Mouse (Mus musculus) liver, embryonic 11.5 days (tissue): ENCODE data around the gene Rhag. TPM values are rescaled to one million over a fixed set of nuclear protein-coding genes. Genes with fewer than 3 reads are reported as not detected.

Experiments
- ATAC-seq: fragments of 200-750 bp; cut with Nextera tagmentation; replicated peaks from 2 replicates; pipeline ENCODE4 v1.8.0; 2017; ENCODE audit warnings: moderate number of reproducible peaks, mild to moderate bottlenecking, moderate TSS enrichment, moderate library complexity; ENCODE audit not compliant: low FRiP score
- DNase-seq: peaks from one replicate; pipeline ENCODE4 v3.0.0-alpha.2; 2017; ENCODE audit warnings: low spot score
- H3K27ac ChIP-seq: fragments of 300-500 bp; sonication (generic); 2 replicates; pipeline ENCODE4 v1.5.1; 2014; ENCODE audit warnings: mild to moderate bottlenecking, low read depth, low read length, control low read depth
- H3K27me3 ChIP-seq: fragments of 300-500 bp; sonication (generic); replicated peaks from 2 replicates; pipeline ENCODE4 v1.6.1; 2014; ENCODE audit warnings: low read length, mixed read lengths; ENCODE audit not compliant: control insufficient read depth, insufficient read depth
- H3K36me3 ChIP-seq: fragments of 300-500 bp; sonication (generic); 2 replicates; pipeline ENCODE4 v1.6.1; 2014; ENCODE audit warnings: mild to moderate bottlenecking, low read length, moderate library complexity, mixed read lengths; ENCODE audit not compliant: control insufficient read depth, insufficient read depth
- H3K4me1 ChIP-seq: fragments of 300-500 bp; sonication (generic); replicated peaks from 2 replicates; pipeline ENCODE4 v1.6.1; 2014; ENCODE audit warnings: low read length, mixed read lengths; ENCODE audit not compliant: control insufficient read depth, insufficient read depth
- H3K4me2 ChIP-seq: fragments of 300-500 bp; sonication (generic); 2 replicates; pipeline ENCODE4 v1.6.1; 2014; ENCODE audit warnings: mild to moderate bottlenecking, control low read depth, moderate library complexity
- H3K4me3 ChIP-seq: fragments of 300-500 bp; sonication (generic); 2 replicates; pipeline ENCODE4 v1.5.1; 2014; ENCODE audit warnings: low read depth, low read length, control low read depth
- H3K9ac ChIP-seq: fragments of 300-500 bp; sonication (generic); 2 replicates; pipeline ENCODE4 v1.6.1; 2014; ENCODE audit warnings: low read depth, low read length, control low read depth
- H3K9me3 ChIP-seq: fragments of 300-500 bp; sonication (generic); 2 replicates; pipeline ENCODE4 v1.6.1; 2016; ENCODE audit warnings: low read length, inconsistent platforms, mixed read lengths; ENCODE audit not compliant: control insufficient read depth
- whole genome bisulfite sequencing: fragments of 180-500 bp; shearing (Covaris S2); extraction: QIAGEN DNeasy Blood & Tissue Kit; methylation state at CpG from one replicate; pipeline ENCODE4 v1.1.7; 2014; 5-methylcytosine and 5-hydroxymethylcytosine counted together
- polyA plus RNA-seq: library from polyadenylated mRNA; unstranded; fragments of >200 nt; fragmentation: Nextera tagmentation; extraction: Ambion mirVana; gene quantifications from 2 replicates; pipeline ENCODE4 v1.2.1, GENCODE M21; 2014

The Rhag gene
- polyA plus RNA-seq, 1 experiment from 2014 or later: 164 TPM

DNA sequence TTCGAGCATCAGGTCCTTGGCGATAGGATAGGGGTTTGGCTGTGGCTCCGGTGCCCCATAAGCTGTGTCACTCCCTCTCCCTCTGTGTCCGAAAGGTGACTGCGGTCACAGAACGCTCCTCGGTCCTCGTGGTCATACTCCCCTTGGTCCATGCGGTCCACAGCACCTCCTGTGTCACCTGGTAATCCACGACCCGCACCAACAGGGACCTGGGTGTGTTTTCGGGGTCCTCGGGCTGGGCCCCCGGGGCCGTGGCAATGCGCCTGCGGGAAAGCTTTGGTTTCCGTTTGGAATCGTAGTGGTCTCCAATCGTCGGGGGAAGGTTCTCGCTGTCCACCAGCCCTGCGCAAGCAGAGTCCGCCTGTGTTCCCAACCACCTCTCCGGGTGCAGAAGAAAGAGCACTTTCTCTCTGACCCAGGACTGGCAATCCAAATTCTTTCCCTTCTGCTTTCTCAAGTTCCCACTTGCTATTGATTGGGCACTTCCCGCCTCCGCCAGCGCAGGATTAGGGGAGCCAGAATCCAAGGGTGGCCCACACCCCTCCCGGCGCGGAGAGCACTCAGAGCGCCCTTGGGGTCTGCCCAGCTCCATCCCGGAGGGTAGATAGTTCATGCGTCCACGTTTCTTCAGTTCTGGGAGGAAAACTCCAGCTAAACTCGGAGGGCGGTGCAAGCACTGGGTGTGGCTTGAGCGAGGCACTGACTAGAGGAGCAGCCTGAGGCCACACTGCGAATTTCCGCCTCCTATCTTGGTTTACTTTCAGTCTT, 69.2 kb downstream of the Rhag start, which contains the start of gene 9130008F23Rik:
TSS of gene 9130008F23Rik (minus strand) at position 636 of the 768 bp plus-strand sequence.
- H3K4me2 ChIP-seq: peak within 1 kb of the TSS; percentile 74
- WGBS: under 1% methylated on average over 40 of the region's 40 CpGs
- peak within 1 kb of the TSS; percentile 74 for H3K9ac ChIP-seq
- ATAC-seq: peak; percentile 89
- H3K4me1 ChIP-seq: no peaks in the 10 kb centered on the region
- peak within 1 kb of the TSS; percentile 72 for H3K4me3 ChIP-seq
- peak; percentile 67 for DNase-seq
- no peaks in the 10 kb centered on the region for H3K9me3 ChIP-seq
- H3K36me3 ChIP-seq: no peaks in the 10 kb centered on the region
- H3K27ac ChIP-seq: peak within 1 kb of the TSS; percentile 26; the same call in 1 of the 2 replicates
- H3K27me3 ChIP-seq: no peaks in the 10 kb centered on the region

DNA sequence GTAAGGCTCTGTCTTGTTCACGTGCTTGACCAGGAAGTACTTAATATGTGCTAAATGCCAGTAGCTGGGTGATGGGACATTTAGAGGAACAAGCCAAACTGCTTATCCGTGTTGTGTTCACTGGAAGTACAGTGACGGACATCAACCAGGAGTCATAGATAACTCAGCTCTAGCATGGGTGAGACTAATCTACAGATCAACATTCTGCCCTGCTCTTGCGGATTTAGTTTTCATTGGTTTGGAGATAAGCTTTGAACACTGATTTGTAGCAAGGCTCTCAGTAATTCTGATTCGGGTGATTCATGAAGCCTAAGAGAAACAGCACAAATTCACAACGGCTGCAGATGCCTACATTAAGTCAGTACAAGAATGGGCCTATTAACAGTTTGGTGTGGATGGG, 71.2 kb downstream of the Rhag start:
- H3K4me2 ChIP-seq: no peak overlapping the region
- H3K4me1 ChIP-seq: no peaks in the 10 kb centered on the region
- no peaks in the 10 kb centered on the region for H3K9me3 ChIP-seq
- H3K36me3 ChIP-seq: no peaks in the 10 kb centered on the region
- 65% methylated on average over 6 of the region's 6 CpGs for WGBS
- ATAC-seq (no peak), DNase-seq (no peak)
- no peak overlapping the region for H3K27ac ChIP-seq
- H3K4me3 ChIP-seq: no peak overlapping the region
- H3K9ac ChIP-seq: no peak overlapping the region
- H3K27me3 ChIP-seq: no peaks in the 10 kb centered on the region

GRCm38 (mm10) chr17:40885155-40885554, 74.2 kb downstream of the Rhag start:
- Histone ChIP-seq H3K9ac (no peak overlapping the region), H3K27me3 (no peaks in the 10 kb centered on the region), H3K9me3 (no peaks in the 10 kb centered on the region), H3K4me1 (no peaks in the 10 kb centered on the region), H3K27ac (no peak overlapping the region), H3K4me2 (no peak overlapping the region), H3K36me3 (no peaks in the 10 kb centered on the region), H3K4me3 (no peak overlapping the region)
- WGBS: 78% methylated on average over 4 of the region's 4 CpGs
- DNase-seq: no peak
- no peak for ATAC-seq

- no peaks in the 10 kb centered on the region for H3K27me3 ChIP-seq
- no peaks in the 10 kb centered on the region for H3K36me3 ChIP-seq
- DNase-seq (no peak), ATAC-seq (peak; percentile 83)
- H3K9me3 ChIP-seq: no peaks in the 10 kb centered on the region
- H3K4me1 ChIP-seq: no peaks in the 10 kb centered on the region
- 53% methylated on average over 4 of the region's 4 CpGs for WGBS
- H3K4me2 ChIP-seq: no peak overlapping the region
- no peak overlapping the region for H3K4me3 ChIP-seq
- no peak overlapping the region for H3K9ac ChIP-seq
- no peak overlapping the region for H3K27ac ChIP-seq
Observed at GRCm38 (mm10) chr17:40887849-40888536, 77.1 kb downstream of the Rhag start.

Other genes with a start within 250 kb of the Rhag start
- not detected in 2 replicates for gene Esp6, start 249.6 kb upstream of the Rhag start, polyA plus RNA-seq
- gene Esp4, start 212.5 kb upstream of the Rhag start, polyA plus RNA-seq: not detected in 2 replicates
- not detected in 2 replicates for gene Esp3, start 179.1 kb upstream of the Rhag start, polyA plus RNA-seq
- not detected in 2 replicates for gene Esp1, start 84.0 kb upstream of the Rhag start, polyA plus RNA-seq
- 0.44 TPM in 2 replicates for gene Crisp2, start 4.1 kb upstream of the Rhag start, polyA plus RNA-seq
- gene 9130008F23Rik, start 69.4 kb downstream of the Rhag start, polyA plus RNA-seq: 0.88 and 1.3 TPM in 2 replicates
- gene Glyatl3, start 103.2 kb downstream of the Rhag start, polyA plus RNA-seq: not detected in 2 replicates
- 42.8 and 43.4 TPM in 2 replicates for gene Mut, start 123.6 kb downstream of the Rhag start, polyA plus RNA-seq
- gene Cenpq, start 123.9 kb downstream of the Rhag start, polyA plus RNA-seq: 40.8 and 41.0 TPM in 2 replicates